Mouse (Mus musculus) kidney, adult 2 months (tissue): Measurements from ENCODE around the gene Nemf. TPM values are rescaled to one million over a fixed set of nuclear protein-coding genes. Genes with fewer than 3 reads are reported as not detected.
"Not testable (repeated sequence)": the region's sequence is repeated elsewhere in the genome, so short reads cannot be mapped to it uniquely, and the experiment has no call there.

Experiments
- DNase-seq: peaks from one replicate; pipeline ENCODE4 v3.0.0; 2021
- H3K27ac ChIP-seq: fragments of 200-500 bp; 2 replicates; pipeline ENCODE4 v1.5.1; 2012; ENCODE audit warnings: low read depth, low read length, control low read depth, inconsistent platforms; ENCODE audit not compliant: insufficient read depth
- H3K27me3 ChIP-seq: fragments of 200-500 bp; replicated peaks from 2 replicates; pipeline ENCODE4 v1.6.1; 2012; ENCODE audit warnings: mild to moderate bottlenecking, moderate library complexity, low read length, inconsistent platforms; ENCODE audit not compliant: control insufficient read depth, insufficient read depth
- H3K36me3 ChIP-seq: fragments of 200-500 bp; 2 replicates; pipeline ENCODE4 v1.6.1; 2012; ENCODE audit warnings: mild to moderate bottlenecking, moderate library complexity, low read length, inconsistent platforms; ENCODE audit not compliant: control insufficient read depth, insufficient read depth
- H3K4me1 ChIP-seq: fragments of 200-500 bp; 2 replicates; pipeline ENCODE4 v1.6.1; 2011; ENCODE audit warnings: low read length; ENCODE audit not compliant: control insufficient read depth, insufficient read depth
- H3K4me3 ChIP-seq: fragments of 200-500 bp; 2 replicates; pipeline ENCODE4 v1.5.1; 2011; ENCODE audit warnings: mild to moderate bottlenecking, low read depth, low read length, control low read depth; ENCODE audit not compliant: insufficient read depth
- CTCF ChIP-seq: fragments of 200-500 bp; conservative IDR thresholded peaks from 2 replicates; pipeline ENCODE4 v1.5.1; 2011; ENCODE audit warnings: low read depth, mild to moderate bottlenecking, control low read depth, low read length, moderate library complexity, mixed read lengths; ENCODE audit not compliant: insufficient read depth, insufficient read length
- POLR2A ChIP-seq: fragments of 200-500 bp; IDR thresholded peaks from one replicate; pipeline ENCODE4 v1.6.1; 2011; ENCODE audit warnings: low read depth, low read length, control low read depth
- WGBS: fragments of 180-500 bp; shearing (Covaris S2); methylation state at CpG from one replicate; pipeline ENCODE4 v1.1.7; 2018; 5-methylcytosine and 5-hydroxymethylcytosine counted together
- polyA plus RNA-seq: library from polyadenylated mRNA; depleted of rRNA; stranded (reverse); fragments of >200 nt; gene quantifications from 2 replicates; pipeline ENCODE4 v1.2.3, GENCODE M21; 2012

Nemf gene
- polyA plus RNA-seq, 1 experiment, result 4.7 TPM

DNA sequence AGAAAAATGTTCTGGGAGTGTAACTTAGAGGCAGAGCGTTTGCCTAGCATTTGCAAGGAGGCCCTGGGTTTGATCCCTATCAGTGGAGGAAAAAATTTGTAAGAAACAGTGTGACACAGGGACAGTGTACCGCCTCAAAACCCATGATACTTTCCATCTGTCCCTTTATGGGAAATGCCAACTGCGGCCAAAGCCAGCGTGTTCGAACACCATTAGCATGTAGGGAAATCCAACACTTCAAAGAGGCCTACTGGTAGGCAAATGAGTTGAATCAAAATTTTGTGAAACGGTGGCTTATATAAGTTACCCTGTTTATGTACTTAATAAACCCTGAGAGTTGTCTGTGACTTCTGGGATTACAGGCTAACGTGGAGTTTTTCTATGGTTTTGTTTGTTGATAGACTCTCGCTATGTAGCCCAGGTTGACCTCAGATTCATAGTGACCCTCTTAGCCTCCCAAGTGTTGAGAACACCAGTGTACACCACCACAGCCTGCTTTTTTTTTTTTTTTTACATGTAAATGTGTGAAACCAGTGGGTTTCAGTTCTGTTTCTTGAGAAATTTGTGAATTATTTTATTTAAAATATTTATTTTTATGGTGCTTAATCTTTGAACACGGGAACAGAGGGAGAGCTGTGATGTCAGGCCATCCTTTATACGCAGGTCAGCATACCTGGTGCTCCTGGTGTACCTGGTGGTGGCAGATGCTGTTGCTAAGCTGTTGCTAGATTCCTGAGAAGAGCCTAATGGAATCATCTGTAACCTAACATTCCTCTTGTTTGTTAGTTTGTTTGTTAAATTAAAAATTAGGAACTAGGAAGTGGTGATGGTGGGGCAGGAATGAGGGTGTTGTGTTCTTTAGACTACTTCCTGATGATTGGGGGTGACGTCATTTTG, 21.8 kb upstream of the Nemf start:
- H3K4me1 ChIP-seq, result peaks cover 5% of the 10 kb centered on the region; the same call in 1 of the 2 replicates
- DNase-seq, result no peak
- H3K27ac ChIP-seq, result no peak overlapping the region
- no peak overlapping the region for H3K4me3 ChIP-seq
- H3K27me3 ChIP-seq, result no peaks in the 10 kb centered on the region; the same call in 1 of the 2 replicates
- TF ChIP-seq CTCF (no peak), POLR2A (no peak)
- no peaks in the 10 kb centered on the region for H3K36me3 ChIP-seq
- WGBS, result 81% methylated on average over 11 of the region's 11 CpGs

DNA sequence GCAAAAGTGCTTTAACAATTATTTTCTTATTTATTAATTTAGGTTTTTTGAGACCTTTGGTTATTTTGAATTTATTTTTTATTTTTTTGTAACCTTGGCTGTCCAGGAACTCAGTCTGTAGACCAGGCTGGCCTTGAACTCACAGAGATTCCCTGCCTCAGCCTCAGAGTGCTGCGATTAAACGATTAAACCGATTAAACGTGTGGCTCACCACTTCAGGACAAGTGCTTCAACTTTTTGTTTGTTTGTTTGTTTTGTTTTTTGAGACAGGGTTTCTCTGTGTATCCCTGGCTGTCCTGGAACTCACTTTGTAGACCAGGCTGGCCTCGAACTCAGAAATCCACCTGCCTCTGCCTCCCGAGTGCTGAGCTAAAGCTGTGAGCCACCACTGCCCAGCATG, 20.7 kb upstream of the Nemf start:
- H3K4me3 ChIP-seq, H3K4me1 ChIP-seq, DNase-seq, H3K27ac ChIP-seq, H3K36me3 ChIP-seq, H3K27me3 ChIP-seq: not testable (repeated sequence)
- WGBS, result 91% methylated on average over 6 of the region's 6 CpGs

DNA sequence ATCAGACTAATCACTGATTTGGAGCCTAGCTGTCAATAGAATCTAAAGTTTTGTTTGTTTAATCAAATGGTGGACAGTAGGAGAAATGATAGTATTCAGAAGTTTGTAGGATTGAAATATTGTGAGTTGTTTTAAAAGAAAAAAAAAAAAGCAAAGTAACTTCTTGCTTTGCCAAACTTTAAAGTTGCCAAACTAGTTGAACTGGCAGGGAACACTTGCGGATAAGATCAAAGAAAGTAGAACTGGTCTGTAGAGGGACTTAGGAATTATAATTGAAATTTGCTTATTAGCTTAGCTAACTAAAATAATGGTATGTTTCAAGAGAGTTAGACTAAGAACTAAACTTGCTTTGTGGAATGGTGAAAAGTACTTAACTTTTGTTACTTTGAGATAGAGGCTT, 20.2 kb upstream of the Nemf start:
- DNase-seq, result no peak
- Histone ChIP-seq H3K27me3 (no peaks in the 10 kb centered on the region; the same call in 1 of the 2 replicates), H3K36me3 (no peaks in the 10 kb centered on the region), H3K27ac (no peak overlapping the region), H3K4me3 (no peak overlapping the region), H3K4me1 (peaks cover 6% of the 10 kb centered on the region; the same call in 1 of the 2 replicates)
- WGBS, result 69% methylated on average over 1 of the region's 1 CpGs
- TF ChIP-seq CTCF (no peak), POLR2A (no peak)

DNA sequence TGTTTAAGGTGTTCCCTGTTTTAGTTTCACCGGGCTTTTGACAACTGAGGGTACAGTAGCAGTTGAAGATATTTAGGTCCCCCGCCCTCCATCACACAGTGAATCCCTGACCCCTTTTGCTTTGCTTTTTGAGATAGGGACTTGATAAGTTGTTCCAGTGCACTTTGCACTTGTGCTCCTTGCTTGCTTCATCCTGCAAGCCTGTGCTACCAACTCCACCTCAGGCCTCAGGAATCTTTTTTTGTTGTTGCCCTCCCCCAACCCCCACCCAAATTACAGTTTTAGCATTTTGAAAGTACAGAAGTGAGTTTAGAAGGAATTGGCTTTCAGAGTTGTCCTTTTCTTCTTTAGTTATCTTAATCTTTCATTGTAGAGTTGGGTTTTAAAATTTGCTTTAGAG, 19.2 kb upstream of the Nemf start:
- DNase-seq, result no peak
- no peak for TF ChIP-seq POLR2A
- no peak for TF ChIP-seq CTCF
- H3K4me3 ChIP-seq, result no peak overlapping the region
- 70% methylated on average over 2 of the region's 2 CpGs for WGBS
- no peaks in the 10 kb centered on the region for H3K36me3 ChIP-seq
- peaks cover 6% of the 10 kb centered on the region; the same call in 1 of the 2 replicates for H3K4me1 ChIP-seq
- no peaks in the 10 kb centered on the region for H3K27me3 ChIP-seq
- no peak overlapping the region for H3K27ac ChIP-seq

DNA sequence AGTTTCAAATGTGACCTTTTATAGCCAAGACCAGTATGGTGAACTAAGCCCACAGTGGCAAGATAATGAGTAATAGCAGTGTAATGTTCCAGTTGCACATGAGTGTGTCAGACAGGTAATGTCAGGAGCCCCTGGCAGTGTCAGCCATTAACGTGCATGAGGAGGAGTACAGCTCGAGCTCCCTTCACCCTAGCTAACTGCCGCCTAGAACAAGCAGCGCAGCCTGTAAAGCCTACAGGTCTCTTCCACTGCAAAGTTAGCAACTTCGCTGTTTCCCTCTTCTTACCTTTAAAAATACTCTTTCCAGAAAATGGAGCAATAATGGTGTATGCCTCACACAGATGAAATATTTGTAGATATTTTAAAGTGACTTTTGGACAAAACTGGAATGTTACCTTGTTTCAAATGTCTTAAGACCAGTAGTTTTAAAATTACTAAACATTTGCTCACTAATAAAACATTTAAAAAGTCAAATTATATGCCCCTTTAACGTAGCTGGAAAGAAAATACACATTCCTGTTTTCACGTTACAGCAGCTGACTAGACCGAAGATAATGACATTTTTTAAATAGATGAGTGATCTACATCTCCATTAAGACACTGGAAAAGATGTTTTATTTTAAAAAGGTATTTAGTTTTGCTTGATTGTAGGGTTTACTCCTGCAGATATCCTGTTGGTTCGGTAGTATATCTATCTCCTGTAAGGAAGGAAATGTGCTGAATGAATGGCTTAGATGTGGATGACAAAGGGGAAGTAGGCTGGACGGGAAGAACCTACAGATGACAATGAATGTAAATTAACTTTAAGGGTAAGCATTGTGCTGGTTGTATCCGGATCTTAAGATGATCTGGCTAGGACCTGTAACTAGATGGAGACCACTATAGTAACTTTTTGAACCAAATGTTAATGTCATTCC, 17.1 kb upstream of the Nemf start:
- Histone ChIP-seq H3K27ac (no peak overlapping the region), H3K36me3 (no peaks in the 10 kb centered on the region), H3K4me3 (peak overlapping the region; percentile 35), H3K27me3 (no peaks in the 10 kb centered on the region), H3K4me1 (peaks cover 9% of the 10 kb centered on the region; the same call in 1 of the 2 replicates)
- TF ChIP-seq CTCF, result no peak
- TF ChIP-seq POLR2A, result no peak
- 16% methylated on average over 11 of the region's 11 CpGs for WGBS
- DNase-seq, result no peak

DNA sequence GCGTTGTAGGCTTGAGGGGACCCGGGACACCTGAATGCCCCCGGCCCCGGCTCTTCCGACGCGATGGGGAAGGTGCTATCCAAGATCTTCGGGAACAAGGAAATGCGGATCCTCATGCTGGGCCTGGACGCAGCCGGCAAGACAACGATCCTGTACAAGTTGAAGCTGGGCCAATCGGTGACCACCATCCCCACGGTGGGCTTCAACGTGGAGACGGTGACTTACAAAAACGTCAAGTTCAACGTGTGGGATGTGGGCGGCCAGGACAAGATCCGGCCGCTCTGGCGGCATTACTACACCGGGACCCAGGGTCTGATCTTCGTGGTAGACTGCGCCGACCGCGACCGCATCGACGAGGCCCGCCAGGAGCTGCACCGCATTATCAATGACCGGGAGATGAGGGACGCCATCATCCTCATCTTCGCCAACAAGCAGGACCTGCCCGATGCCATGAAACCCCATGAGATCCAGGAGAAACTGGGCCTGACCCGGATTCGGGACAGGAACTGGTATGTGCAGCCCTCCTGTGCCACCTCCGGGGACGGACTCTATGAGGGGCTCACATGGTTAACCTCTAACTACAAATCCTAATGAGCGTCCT, 15.9 kb upstream of the Nemf start:
- H3K27me3 ChIP-seq, result no peaks in the 10 kb centered on the region
- DNase-seq, result peak; percentile 31
- H3K4me1 ChIP-seq, result peaks cover 10% of the 10 kb centered on the region; the same call in 1 of the 2 replicates
- H3K36me3 ChIP-seq, result no peaks in the 10 kb centered on the region
- H3K27ac ChIP-seq, result peak overlapping the region; percentile 99
- under 1% methylated on average over 42 of the region's 42 CpGs for WGBS
- TF ChIP-seq POLR2A (no peak), CTCF (no peak)
- H3K4me3 ChIP-seq, result peak overlapping the region; percentile 99
